Mouse (Mus musculus): ENCODE measurements around the gene Mapk8ip3. TPM values are rescaled to one million over a fixed set of nuclear protein-coding genes. Genes with fewer than 3 reads are reported as not detected.

The Mapk8ip3 gene
- 57.8 and 65.1 TPM in 2 replicates for total RNA-seq (2014; rRNA removed; ENCODE audit: low replicate concordance)
- 13.1 and 13.3 TPM in 2 replicates for polyA plus RNA-seq (2015; fragmentation: Nextera tagmentation; extraction: Ambion mirVana)

GRCm38 (mm10) chr17:24936259-24937237, at the start of gene Mapk8ip3:
Gene Mapk8ip3, minus strand, starts transcription at chr17:24936977.
- peak within 1 kb of the TSS; percentile 78 for H3K27ac ChIP-seq (ENCODE audit: low read depth)
- peak within 1 kb of the TSS; percentile 62 for H3K9ac ChIP-seq (replicated peaks; ENCODE audit: low read depth, low read length)
- H3K9me3 ChIP-seq (replicated peaks; ENCODE audit: control insufficient read depth, low read length): no peaks in the 10 kb centered on the region
- under 1% methylated on average over 78 of the region's 78 CpGs for WGBS
- H3K4me3 ChIP-seq (ENCODE audit: low read depth, low read length): peak within 1 kb of the TSS; percentile 73
- ATAC-seq (ENCODE audit: insufficient read depth, low read depth) (peak; percentile 98), DNase-seq (ENCODE audit: low spot score) (peak; percentile 92)
- peak within 1 kb of the TSS; percentile 79 for H3K4me2 ChIP-seq (ENCODE audit: low read depth, low read length)
- TF ChIP-seq CTCF (IDR thresholded peaks at IDR 0.05; ENCODE audit: low read depth): no peak; the same call in 1 of the 2 replicates
- TF ChIP-seq EP300 (IDR thresholded peaks at IDR 0.05; ENCODE audit: low read depth): no peak
- H3K4me1 ChIP-seq (ENCODE audit: control insufficient read depth, insufficient read depth): peaks cover 18% of the 10 kb centered on the region
- H3K36me3 ChIP-seq (replicated peaks; ENCODE audit: control insufficient read depth, insufficient read depth, low read length): no peaks in the 10 kb centered on the region
- no peaks in the 10 kb centered on the region for H3K27me3 ChIP-seq (ENCODE audit: control insufficient read depth, insufficient read depth, low read length)

DNA sequence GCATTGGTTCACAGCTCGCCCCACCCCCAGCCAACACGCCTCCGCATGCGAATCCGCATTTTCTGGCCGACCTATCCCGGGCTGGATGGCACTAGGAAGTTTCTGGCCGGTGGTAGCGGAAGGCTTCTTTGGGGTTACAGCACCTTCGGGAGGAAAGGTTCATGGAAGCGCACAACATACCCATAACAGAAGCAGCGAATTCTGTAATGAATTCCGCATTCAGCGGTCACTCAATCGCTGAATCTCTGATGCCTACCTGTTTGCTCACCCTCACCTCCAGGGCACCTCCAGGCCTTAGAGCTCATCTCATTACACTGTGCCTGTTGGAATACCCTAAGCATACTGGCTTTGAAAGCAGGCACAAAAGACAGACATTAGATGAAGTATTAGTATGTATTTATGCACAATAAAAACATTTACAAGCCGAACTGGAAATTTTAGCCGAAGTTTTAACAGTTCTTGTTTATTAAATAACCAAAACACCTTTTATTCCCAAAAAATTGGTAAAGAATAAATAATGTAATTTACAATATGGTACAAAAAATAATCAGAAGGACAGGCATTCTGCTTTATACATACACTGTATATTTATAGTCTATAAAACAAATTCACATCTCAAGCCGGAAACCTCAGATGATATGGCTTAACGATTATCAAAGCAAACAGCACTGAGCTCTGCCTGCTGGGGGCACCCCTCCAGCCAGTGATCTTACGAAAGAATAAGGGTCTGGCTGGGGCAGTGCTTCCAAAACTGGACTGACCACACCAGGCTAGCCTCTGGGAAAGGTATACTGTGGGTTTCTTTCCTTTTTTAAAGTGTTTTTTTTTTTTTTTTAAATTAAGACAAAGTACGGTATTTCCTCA, 24.3 kb upstream of the Mapk8ip3 start:
- Histone ChIP-seq H3K4me3 (ENCODE audit: low read depth, low read length) (peak overlapping the region; percentile 69), H3K27me3 (ENCODE audit: control insufficient read depth, insufficient read depth, low read length) (no peaks in the 10 kb centered on the region), H3K36me3 (replicated peaks; ENCODE audit: control insufficient read depth, insufficient read depth, low read length) (peaks cover 45% of the 10 kb centered on the region), H3K4me1 (ENCODE audit: control insufficient read depth, insufficient read depth) (peaks cover 9% of the 10 kb centered on the region; the same call in 1 of the 2 replicates), H3K4me2 (ENCODE audit: low read depth, low read length) (peak overlapping the region; percentile 89), H3K9me3 (replicated peaks; ENCODE audit: control insufficient read depth, low read length) (no peaks in the 10 kb centered on the region), H3K27ac (ENCODE audit: low read depth) (no peak overlapping the region), H3K9ac (replicated peaks; ENCODE audit: low read depth, low read length) (no peak overlapping the region)
- 14% methylated on average over 21 of the region's 21 CpGs for WGBS
- no peak for DNase-seq (ENCODE audit: low spot score)
- TF ChIP-seq EP300 (IDR thresholded peaks at IDR 0.05; ENCODE audit: low read depth) (0 out of 2 replicates have a peak, but pooled peaks have one; percentile 30), CTCF (IDR thresholded peaks at IDR 0.05; ENCODE audit: low read depth) (no peak)
- ATAC-seq (ENCODE audit: insufficient read depth, low read depth): no peak

DNA sequence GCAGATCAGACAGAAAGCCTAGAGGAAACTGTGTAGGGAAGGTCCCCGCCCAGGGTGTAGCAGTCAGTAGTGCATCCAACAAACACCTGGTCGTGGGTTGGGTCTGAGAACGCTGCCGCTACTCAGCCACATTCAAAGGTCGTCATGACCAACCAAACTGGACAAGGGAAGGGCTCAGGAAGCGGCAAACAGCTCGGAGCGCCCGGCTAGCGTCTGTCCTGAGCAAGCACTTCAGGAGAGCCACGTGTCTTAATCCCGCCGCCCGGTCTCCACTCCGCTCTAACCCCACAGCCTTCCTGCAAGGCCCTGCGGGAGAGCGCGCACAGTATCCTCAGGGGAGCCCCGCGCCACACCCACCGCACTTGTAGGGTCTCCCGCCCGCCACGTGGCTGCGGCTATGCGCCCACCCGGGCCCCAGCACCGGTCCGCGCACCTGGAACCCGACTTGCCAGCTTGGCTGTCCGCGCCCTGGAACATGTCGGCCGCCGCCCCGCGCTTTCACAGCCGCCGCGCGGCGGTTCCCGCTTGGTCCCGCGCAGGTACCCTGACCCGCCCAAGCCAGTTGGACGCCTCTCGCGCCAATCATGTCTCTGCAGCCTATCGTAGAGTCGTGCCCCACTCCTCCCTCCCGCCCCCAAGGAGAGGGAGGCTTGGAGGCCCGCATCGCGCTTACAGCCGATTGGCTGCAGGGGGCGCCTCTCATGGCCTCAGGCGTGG, 23.5 kb upstream of the Mapk8ip3 start, which contains the start of gene Jpt2:
Jpt2 (minus strand) TSS at position 555 of the 717 bp plus-strand sequence.
- H3K27me3 ChIP-seq (ENCODE audit: control insufficient read depth, insufficient read depth, low read length): no peaks in the 10 kb centered on the region
- no peaks in the 10 kb centered on the region for H3K9me3 ChIP-seq (replicated peaks; ENCODE audit: control insufficient read depth, low read length)
- under 1% methylated on average over 44 of the region's 59 CpGs for WGBS
- ATAC-seq (ENCODE audit: insufficient read depth, low read depth) (peak; percentile 100), DNase-seq (ENCODE audit: low spot score) (peak; percentile 96)
- H3K27ac ChIP-seq (ENCODE audit: low read depth): peak within 1 kb of the TSS; percentile 40; the same call in 1 of the 2 replicates
- H3K4me3 ChIP-seq (ENCODE audit: low read depth, low read length): peak within 1 kb of the TSS; percentile 69
- H3K4me2 ChIP-seq (ENCODE audit: low read depth, low read length): peak within 1 kb of the TSS; percentile 89
- H3K4me1 ChIP-seq (ENCODE audit: control insufficient read depth, insufficient read depth): peaks cover 9% of the 10 kb centered on the region; the same call in 1 of the 2 replicates
- H3K36me3 ChIP-seq (replicated peaks; ENCODE audit: control insufficient read depth, insufficient read depth, low read length): peaks cover 45% of the 10 kb centered on the region
- TF ChIP-seq CTCF (IDR thresholded peaks at IDR 0.05; ENCODE audit: low read depth) (peak; percentile 44), EP300 (IDR thresholded peaks at IDR 0.05; ENCODE audit: low read depth) (no peak; the same call in 1 of the 2 replicates)
- peak within 1 kb of the TSS; percentile 57 for H3K9ac ChIP-seq (replicated peaks; ENCODE audit: low read depth, low read length)

- Histone ChIP-seq H3K27ac (ENCODE audit: low read depth) (no peak overlapping the region), H3K9me3 (replicated peaks; ENCODE audit: control insufficient read depth, low read length) (no peaks in the 10 kb centered on the region), H3K36me3 (replicated peaks; ENCODE audit: control insufficient read depth, insufficient read depth, low read length) (peaks cover 45% of the 10 kb centered on the region), H3K4me1 (ENCODE audit: control insufficient read depth, insufficient read depth) (peaks cover 9% of the 10 kb centered on the region; the same call in 1 of the 2 replicates), H3K4me3 (ENCODE audit: low read depth, low read length) (peak overlapping the region; percentile 69), H3K27me3 (ENCODE audit: control insufficient read depth, insufficient read depth, low read length) (no peaks in the 10 kb centered on the region), H3K4me2 (ENCODE audit: low read depth, low read length) (peak overlapping the region; percentile 89), H3K9ac (replicated peaks; ENCODE audit: low read depth, low read length) (peak overlapping the region; percentile 57; the same call in 1 of the 2 replicates)
- no peak for ATAC-seq (ENCODE audit: insufficient read depth, low read depth)
- no peak for TF ChIP-seq CTCF (IDR thresholded peaks at IDR 0.05; ENCODE audit: low read depth)
- TF ChIP-seq EP300 (IDR thresholded peaks at IDR 0.05; ENCODE audit: low read depth): no peak
- 56% methylated on average over 8 of the region's 8 CpGs for WGBS
- DNase-seq (ENCODE audit: low spot score): no peak
Observed at GRCm38 (mm10) chr17:24959371-24959770, 22.6 kb upstream of the Mapk8ip3 start.

Measured in heart, postnatal 0 days (tissue).